7 mouse cellular contexts compared by ENCODE assay signal in genomic region chr4:57637636-57638386, GRCm38 (mm10).
DNase-seq lines count a peak whose midpoint lies in the region; ATAC-seq and TF ChIP-seq lines count a peak whose summit lies in the region.

No protein-coding gene starts in this region.

- peak overlapping the region; percentile 52 for H3K4me2 ChIP-seq in lung, postnatal 0 days (replicated peaks; ENCODE audit: low read depth, low read length)
- H3K4me2 ChIP-seq in embryonic facial prominence, embryonic 13.5 days, result peak overlapping the region; percentile 58
- H3K4me2 ChIP-seq in intestine, embryonic 15.5 days (replicated peaks), result peak overlapping the region; percentile 62
- peak overlapping the region; percentile 60 for H3K4me2 ChIP-seq in stomach, embryonic 16.5 days (ENCODE audit: low read depth, low read length)

- peak; percentile 27 for DNase-seq in lung, postnatal 0 days (ENCODE audit: low spot score)
- no peak for DNase-seq in lung, postnatal 10 days
- DNase-seq in mesoderm, embryonic 11.5 days (ENCODE audit: low read depth, low spot score), result peak; percentile 46

- no peaks in the 10 kb centered on the region for H3K9me3 ChIP-seq in lung, postnatal 0 days (ENCODE audit: low read length)
- no peaks in the 10 kb centered on the region for H3K9me3 ChIP-seq in embryonic facial prominence, embryonic 13.5 days
- no peaks in the 10 kb centered on the region for H3K9me3 ChIP-seq in intestine, embryonic 15.5 days
- H3K9me3 ChIP-seq in stomach, embryonic 16.5 days (replicated peaks; ENCODE audit: control insufficient read depth, low read length), result no peaks in the 10 kb centered on the region

- ATAC-seq in lung, postnatal 0 days, result peak; percentile 58
- no peak for ATAC-seq in embryonic facial prominence, embryonic 13.5 days (ENCODE audit: insufficient number of reproducible peaks, insufficient read depth, low FRiP score, low TSS enrichment, low read depth)
- ATAC-seq in intestine, embryonic 15.5 days, result no peak
- ATAC-seq in stomach, embryonic 16.5 days (ENCODE audit: insufficient read depth, low FRiP score), result no peak
- ATAC-seq in CD4-positive, CD25-positive, alpha-beta regulatory T cell, adult 4 months, result no peak

- peak overlapping the region; percentile 5; the same call in 1 of the 2 replicates for H3K4me3 ChIP-seq in lung, postnatal 0 days (ENCODE audit: low read depth, low read length)
- H3K4me3 ChIP-seq in embryonic facial prominence, embryonic 13.5 days, result peak overlapping the region; percentile 29
- H3K4me3 ChIP-seq in intestine, embryonic 15.5 days (replicated peaks), result peak overlapping the region; percentile 27
- H3K4me3 ChIP-seq in stomach, embryonic 16.5 days (replicated peaks; ENCODE audit: low read length), result peak overlapping the region; percentile 38

- H3K4me1 ChIP-seq in lung, postnatal 0 days (ENCODE audit: insufficient read depth, low read depth, low read length), result 0 out of 2 replicates have a peak, but pooled peaks cover 4% of the 10 kb centered on the region
- peaks cover 62% of the 10 kb centered on the region for H3K4me1 ChIP-seq in embryonic facial prominence, embryonic 13.5 days
- no peaks in the 10 kb centered on the region for H3K4me1 ChIP-seq in intestine, embryonic 15.5 days (replicated peaks)
- peaks cover 18% of the 10 kb centered on the region for H3K4me1 ChIP-seq in stomach, embryonic 16.5 days (ENCODE audit: control insufficient read depth, insufficient read depth, low read length)

- H3K9ac ChIP-seq in lung, postnatal 0 days (replicated peaks; ENCODE audit: low read depth), result no peak overlapping the region
- peak overlapping the region; percentile 40; the same call in 1 of the 2 replicates for H3K9ac ChIP-seq in embryonic facial prominence, embryonic 13.5 days
- peak overlapping the region; percentile 31 for H3K9ac ChIP-seq in intestine, embryonic 15.5 days
- peak overlapping the region; percentile 53; the same call in 1 of the 2 replicates for H3K9ac ChIP-seq in stomach, embryonic 16.5 days (ENCODE audit: low read length)

- H3K27me3 ChIP-seq in lung, postnatal 0 days (replicated peaks; ENCODE audit: insufficient read depth, low read length), result no peaks in the 10 kb centered on the region
- H3K27me3 ChIP-seq in embryonic facial prominence, embryonic 13.5 days, result no peaks in the 10 kb centered on the region
- H3K27me3 ChIP-seq in intestine, embryonic 15.5 days (replicated peaks), result no peaks in the 10 kb centered on the region
- no peaks in the 10 kb centered on the region for H3K27me3 ChIP-seq in stomach, embryonic 16.5 days (ENCODE audit: control insufficient read depth, insufficient read depth, low read length)

- no peak overlapping the region for H3K27ac ChIP-seq in lung, postnatal 0 days (ENCODE audit: low read length)
- 0 out of 2 replicates have a peak overlapping the region, but pooled peaks have one; percentile 69 for H3K27ac ChIP-seq in embryonic facial prominence, embryonic 13.5 days
- H3K27ac ChIP-seq in intestine, embryonic 15.5 days, result no peak overlapping the region
- H3K27ac ChIP-seq in stomach, embryonic 16.5 days (ENCODE audit: low read length), result no peak overlapping the region

- TF ChIP-seq EP300 in lung, postnatal 0 days (IDR thresholded peaks at IDR 0.05), result no peak

- TF ChIP-seq CTCF in lung, postnatal 0 days (IDR thresholded peaks at IDR 0.05), result no peak

- WGBS in lung, postnatal 0 days, result 20% methylated on average over 24 of the region's 24 CpGs
- WGBS in embryonic facial prominence, embryonic 13.5 days, result 29% methylated on average over 24 of the region's 24 CpGs
- WGBS in intestine, embryonic 15.5 days, result 19% methylated on average over 24 of the region's 24 CpGs
- WGBS in stomach, embryonic 16.5 days, result 18% methylated on average over 24 of the region's 24 CpGs

- no peaks in the 10 kb centered on the region for H3K36me3 ChIP-seq in lung, postnatal 0 days (ENCODE audit: insufficient read depth, low read length)
- no peaks in the 10 kb centered on the region for H3K36me3 ChIP-seq in embryonic facial prominence, embryonic 13.5 days
- no peaks in the 10 kb centered on the region for H3K36me3 ChIP-seq in intestine, embryonic 15.5 days
- no peaks in the 10 kb centered on the region for H3K36me3 ChIP-seq in stomach, embryonic 16.5 days (ENCODE audit: control insufficient read depth, insufficient read depth, low read length)
